Mouse (Mus musculus) inflammation-experienced regulatory T-cells, adult 6 months (primary cell): ENCODE measurements around the gene Itgb3bp. TPM values are rescaled to one million over a fixed set of nuclear protein-coding genes. Genes with fewer than 3 reads are reported as not detected.

Source experiments
- ATAC-seq: one replicate; pipeline ENCODE4 v1.8.0; 2017
- polyA plus RNA-seq, 3 experiments: library from polyadenylated mRNA; unstranded; fragments of 100-300 nt; shearing (Covaris generic); gene quantifications; one replicate each; pipeline ENCODE4 v1.2.1; 2017

The Itgb3bp gene
- polyA plus RNA-seq, 3 experiments from 2014 or later: 26.1 to 35.5 (median 26.5) TPM

- ATAC-seq: peak; percentile 43
Measured at GRCm38 (mm10) chr4:99715783-99716416, 213.7 kb downstream of the Itgb3bp start.

Other genes with a start within 250 kb of the Itgb3bp start
- gene Alg6, start 214.1 kb downstream of the Itgb3bp start, polyA plus RNA-seq: 10 to 100 TPM in 2 of 3 experiments, 1 to 10 TPM in 1; 8.4 to 20.2 (median 13.9) TPM
- gene Efcab7, start 100.6 kb downstream of the Itgb3bp start, polyA plus RNA-seq: 10 to 100 TPM in 1 of 3 experiments, 1 to 10 TPM in 2; 6.4 to 12.1 (median 8.2) TPM
- 10 to 100 TPM; 30.8 to 43.4 (median 35.4) TPM for gene Pgm1, start 399 bp downstream of the Itgb3bp start, polyA plus RNA-seq
- gene Ror1, start 166.0 kb upstream of the Itgb3bp start, polyA plus RNA-seq: not detected